Mouse (Mus musculus): Measurements from ENCODE around the gene Ush1g. TPM values are rescaled to one million over a fixed set of nuclear protein-coding genes. Genes with fewer than 3 reads are reported as not detected.

Gene Ush1g
- total RNA-seq, 2 experiments from 2014 or later: 0.09 to 0.12 TPM

GRCm38 (mm10) chr11:115269330-115270066, 52.3 kb downstream of the Ush1g start:
- DNase-seq: no peak

- no peak for DNase-seq
Measured at GRCm38 (mm10) chr11:115267958-115268357, 53.9 kb downstream of the Ush1g start.

GRCm38 (mm10) chr11:115267061-115267883, 54.6 kb downstream of the Ush1g start, which contains the start of gene Grin2c:
Grin2c (minus strand) TSS chr11:115267243.
- no peak for DNase-seq

- DNase-seq: no peak
Measured at GRCm38 (mm10) chr11:115266400-115266778, 55.5 kb downstream of the Ush1g start.

- DNase-seq: no peak
Measured at GRCm38 (mm10) chr11:115265771-115266399, 56.0 kb downstream of the Ush1g start.

Other genes with a start within 250 kb of the Ush1g start
- gene Rab37, start 230.6 kb downstream of the Ush1g start, total RNA-seq (2021): 1 to 10 TPM; 1.0 to 1.1 TPM
- gene Cd300lf, start 188.0 kb downstream of the Ush1g start, total RNA-seq (2021): under 1 TPM; 0.31 to 0.52 TPM
- gene Slc9a3r1, start 158.7 kb downstream of the Ush1g start, total RNA-seq (2021): 10 to 100 TPM; 13.9 to 15.3 TPM
- 1 to 10 TPM; 5.2 to 9.3 TPM for gene Tmem104, start 134.6 kb downstream of the Ush1g start, total RNA-seq (2021)
- 10 to 100 TPM; 11.9 to 12.0 TPM for gene Nat9, start 134.2 kb downstream of the Ush1g start, total RNA-seq (2021)
- gene Grin2c, start 54.8 kb downstream of the Ush1g start, total RNA-seq (2021): under 1 TPM; 0.12 to 0.18 TPM
- gene Fdxr, start 45.0 kb downstream of the Ush1g start, total RNA-seq (2021): 1 to 10 TPM; 7.5 to 9.5 TPM
- 1 to 10 TPM in 1 of 2 experiments, under 1 TPM in 1; 0.86 to 1.4 TPM for gene Fads6, start 24.4 kb downstream of the Ush1g start, total RNA-seq (2021)
- not detected for gene Otop2, start 14.9 kb downstream of the Ush1g start, total RNA-seq (2021)
- not detected for gene Otop3, start 12.7 kb upstream of the Ush1g start, total RNA-seq (2021)
- 1 to 10 TPM; 5.9 to 8.5 TPM for gene Hid1, start 45.7 kb upstream of the Ush1g start, total RNA-seq (2021)
- gene Cdr2l, start 59.9 kb upstream of the Ush1g start, total RNA-seq (2021): 10 to 100 TPM; 18.8 to 20.3 TPM
- gene Mrpl58, start 81.7 kb upstream of the Ush1g start, total RNA-seq (2021): 100 to 1,000 TPM; 153 to 156 TPM
- gene Atp5h, start 97.9 kb upstream of the Ush1g start, total RNA-seq (2021): 1,000 to 10,000 TPM; 1,670 to 1,720 TPM
- 10 to 100 TPM; 22.8 to 27.3 TPM for gene Kctd2, start 98.1 kb upstream of the Ush1g start, total RNA-seq (2021)
- not detected for gene Trim80, start 118.5 kb upstream of the Ush1g start, total RNA-seq (2021)
- under 1 TPM in 1 of 2 experiments, not detected in 1; 0.29 TPM for gene Slc16a5, start 140.4 kb upstream of the Ush1g start, total RNA-seq (2021)
- 1 to 10 TPM; 3.1 to 4.3 TPM for gene Armc7, start 153.6 kb upstream of the Ush1g start, total RNA-seq (2021)
- 10 to 100 TPM; 27.3 to 27.4 TPM for gene Nt5c, start 169.8 kb upstream of the Ush1g start, total RNA-seq (2021)
- gene Jpt1, start 192.3 kb upstream of the Ush1g start, total RNA-seq (2021): 100 to 1,000 TPM; 559 to 561 TPM
- gene Sumo2, start 214.2 kb upstream of the Ush1g start, total RNA-seq (2021): 100 to 1,000 TPM; 299 TPM
- gene Nup85, start 242.4 kb upstream of the Ush1g start, total RNA-seq (2021): 10 to 100 TPM; 46.6 to 50.5 TPM